Mouse (Mus musculus) limb, embryonic 13.5 days (tissue): ENCODE data around the gene Cftr. TPM values are rescaled to one million over a fixed set of nuclear protein-coding genes. Genes with fewer than 3 reads are reported as not detected.

Experiments
- ATAC-seq: fragments of 200-750 bp; cut with Nextera tagmentation; 2 replicates; pipeline ENCODE4 v1.8.0; 2017; ENCODE audit warnings: low read depth, moderate number of reproducible peaks, moderate TSS enrichment; ENCODE audit not compliant: low FRiP score
- H3K27ac ChIP-seq: fragments of 300-500 bp; sonication (generic); 2 replicates; pipeline ENCODE4 v1.5.1; 2015; ENCODE audit warnings: inconsistent platforms, mild to moderate bottlenecking, moderate library complexity
- H3K27me3 ChIP-seq: fragments of 300-500 bp; sonication (generic); 2 replicates; pipeline ENCODE4 v1.6.1; 2015; ENCODE audit warnings: mild to moderate bottlenecking, inconsistent platforms
- H3K36me3 ChIP-seq: fragments of 300-500 bp; sonication (generic); 2 replicates; pipeline ENCODE4 v1.6.1; 2015; ENCODE audit warnings: inconsistent platforms, mild to moderate bottlenecking, moderate library complexity
- H3K4me1 ChIP-seq: fragments of 300-500 bp; sonication (generic); 2 replicates; pipeline ENCODE4 v1.6.1; 2015; ENCODE audit warnings: inconsistent platforms
- H3K4me2 ChIP-seq: fragments of 300-500 bp; sonication (generic); replicated peaks from 2 replicates; pipeline ENCODE4 v1.6.1; 2015; ENCODE audit warnings: inconsistent platforms, mild to moderate bottlenecking, moderate library complexity
- H3K4me3 ChIP-seq: fragments of 300-500 bp; sonication (generic); 2 replicates; pipeline ENCODE4 v1.5.1; 2015; ENCODE audit warnings: moderate library complexity, mild to moderate bottlenecking, inconsistent platforms
- H3K9ac ChIP-seq: fragments of 300-500 bp; sonication (generic); 2 replicates; pipeline ENCODE4 v1.6.1; 2015; ENCODE audit warnings: mild to moderate bottlenecking, inconsistent platforms
- H3K9me3 ChIP-seq: fragments of 300-500 bp; sonication (generic); 2 replicates; pipeline ENCODE4 v1.6.1; 2016; ENCODE audit warnings: inconsistent platforms
- WGBS: fragments of 180-500 bp; shearing (Covaris S2); methylation state at CpG from one replicate; pipeline ENCODE4 v1.1.7; 2015; 5-methylcytosine and 5-hydroxymethylcytosine counted together
- polyA plus RNA-seq: library from polyadenylated mRNA; unstranded; fragments of >200 nt; fragmentation: Nextera tagmentation; extraction: Ambion mirVana; gene quantifications from 2 replicates; pipeline ENCODE4 v1.2.1, GENCODE M21; 2015

Cftr gene
- polyA plus RNA-seq, 1 experiment from 2014 or later, result 0.45 TPM

DNA sequence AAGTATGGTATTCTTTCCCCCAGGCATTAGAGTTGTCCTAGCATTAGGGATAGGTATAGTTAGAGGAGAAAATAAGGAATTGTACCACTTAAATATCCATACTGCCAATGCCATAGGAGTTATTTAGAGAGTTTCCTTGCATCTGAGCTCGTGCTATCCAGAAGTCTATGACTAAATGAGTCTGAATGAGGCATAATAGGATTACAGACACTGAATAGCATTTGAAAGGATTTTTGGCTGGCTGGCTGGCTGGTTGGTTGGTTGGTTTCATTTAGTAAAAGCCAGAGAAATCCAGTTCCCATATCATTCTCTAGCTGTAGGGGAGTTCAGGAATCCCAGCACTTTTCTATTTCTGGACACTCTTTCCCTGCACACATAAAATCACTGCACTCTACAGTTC, 76.0 kb downstream of the Cftr start:
- no peak for ATAC-seq
- Histone ChIP-seq H3K4me1 (no peaks in the 10 kb centered on the region), H3K4me2 (no peak overlapping the region), H3K27ac (no peak overlapping the region), H3K27me3 (no peaks in the 10 kb centered on the region), H3K36me3 (no peaks in the 10 kb centered on the region), H3K9ac (no peak overlapping the region), H3K9me3 (no peaks in the 10 kb centered on the region), H3K4me3 (no peak overlapping the region)
- WGBS, result 72% methylated on average over 1 of the region's 1 CpGs

DNA sequence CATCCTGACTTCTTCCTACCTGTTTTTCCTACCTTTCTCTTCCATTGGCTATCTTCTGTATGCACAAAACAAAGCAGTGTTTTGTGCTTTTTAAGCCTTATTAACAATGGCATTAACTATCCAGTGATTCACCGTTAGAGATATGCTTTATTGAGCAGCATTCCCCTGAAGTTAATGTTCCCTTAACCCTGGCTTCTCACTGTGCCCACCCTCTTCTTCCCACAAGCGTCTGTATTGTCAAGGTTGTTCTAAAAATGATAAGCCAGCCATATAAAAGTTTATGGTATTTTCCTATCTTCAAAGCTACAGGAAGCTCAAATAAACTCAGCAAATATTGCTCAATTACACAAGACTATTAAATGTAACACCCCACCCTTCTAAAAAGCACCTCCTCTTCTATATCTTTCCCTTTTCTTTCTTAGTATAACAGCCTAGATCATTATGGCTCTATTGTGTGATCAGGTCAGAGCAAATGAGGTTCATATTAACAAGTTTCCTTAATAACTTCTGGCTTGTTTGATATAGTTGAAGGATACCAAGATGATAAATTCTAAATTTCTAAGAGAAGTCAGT, 77.5 kb downstream of the Cftr start:
- WGBS, result 45% methylated on average over 2 of the region's 2 CpGs
- H3K27me3 ChIP-seq, result no peaks in the 10 kb centered on the region
- ATAC-seq, result no peak

GRCm38 (mm10) chr6:18248464-18248863, 78.0 kb downstream of the Cftr start:
- no peaks in the 10 kb centered on the region for H3K27me3 ChIP-seq
- no peak for ATAC-seq
- no peaks in the 10 kb centered on the region for H3K36me3 ChIP-seq
- H3K27ac ChIP-seq, result no peak overlapping the region
- no peak overlapping the region for H3K4me3 ChIP-seq
- no peaks in the 10 kb centered on the region for H3K9me3 ChIP-seq
- WGBS, result 18% methylated on average over 4 of the region's 4 CpGs
- H3K4me1 ChIP-seq, result no peaks in the 10 kb centered on the region
- no peak overlapping the region for H3K4me2 ChIP-seq
- no peak overlapping the region for H3K9ac ChIP-seq

More for the DNA sequence above, 77.5 kb downstream of the Cftr start:
- H3K9me3 ChIP-seq, result no peaks in the 10 kb centered on the region
- H3K9ac ChIP-seq, result no peak overlapping the region
- H3K27ac ChIP-seq, result no peak overlapping the region
- H3K4me1 ChIP-seq, result no peaks in the 10 kb centered on the region
- no peak overlapping the region for H3K4me3 ChIP-seq
- H3K36me3 ChIP-seq, result no peaks in the 10 kb centered on the region
- H3K4me2 ChIP-seq, result no peak overlapping the region

GRCm38 (mm10) chr6:18254586-18254985, 84.1 kb downstream of the Cftr start:
- no peaks in the 10 kb centered on the region for H3K9me3 ChIP-seq
- no peaks in the 10 kb centered on the region for H3K4me1 ChIP-seq
- no peak overlapping the region for H3K4me3 ChIP-seq
- H3K9ac ChIP-seq, result no peak overlapping the region
- no peaks in the 10 kb centered on the region for H3K36me3 ChIP-seq
- WGBS, result 80% methylated on average over 5 of the region's 5 CpGs
- H3K27me3 ChIP-seq, result no peaks in the 10 kb centered on the region
- no peak overlapping the region for H3K4me2 ChIP-seq
- no peak overlapping the region for H3K27ac ChIP-seq
- no peak for ATAC-seq

DNA sequence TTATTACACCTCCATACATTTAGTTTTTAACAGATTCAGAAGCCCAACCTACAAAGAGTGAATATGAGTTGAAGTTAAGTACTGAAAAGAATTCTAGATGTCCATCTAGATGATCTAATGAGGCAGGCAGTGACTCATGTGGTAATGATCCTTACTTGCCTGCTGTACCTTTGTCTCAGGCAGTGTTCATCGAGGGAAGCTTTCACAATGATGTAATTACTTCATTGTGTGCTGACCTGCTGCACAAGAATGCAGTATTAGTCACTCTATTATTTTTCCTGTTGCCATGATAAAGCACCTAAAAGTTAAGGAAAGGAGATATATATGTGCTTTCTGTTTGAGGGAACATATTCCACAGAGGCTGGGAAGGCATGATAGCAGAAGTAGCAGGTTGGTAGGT, 100.5 kb downstream of the Cftr start:
- Histone ChIP-seq H3K4me2 (no peak overlapping the region), H3K9ac (no peak overlapping the region), H3K4me1 (no peaks in the 10 kb centered on the region), H3K36me3 (no peaks in the 10 kb centered on the region), H3K27ac (no peak overlapping the region), H3K9me3 (no peaks in the 10 kb centered on the region), H3K4me3 (no peak overlapping the region), H3K27me3 (no peaks in the 10 kb centered on the region)
- 30% methylated on average over 1 of the region's 1 CpGs for WGBS
- ATAC-seq, result no peak

- no peaks in the 10 kb centered on the region for H3K9me3 ChIP-seq
- H3K4me1 ChIP-seq, result 0 out of 2 replicates have a peak, but pooled peaks cover 5% of the 10 kb centered on the region
- no peaks in the 10 kb centered on the region for H3K36me3 ChIP-seq
- no peak overlapping the region for H3K9ac ChIP-seq
- H3K4me3 ChIP-seq, result no peak overlapping the region
- H3K4me2 ChIP-seq, result no peak overlapping the region
- no peak overlapping the region for H3K27ac ChIP-seq
- no peaks in the 10 kb centered on the region for H3K27me3 ChIP-seq
- WGBS, result 80% methylated on average over 2 of the region's 2 CpGs
- no peak for ATAC-seq
These were observed 130.3 kb downstream of the Cftr start for GRCm38 (mm10) chr6:18300781-18301180.

DNA sequence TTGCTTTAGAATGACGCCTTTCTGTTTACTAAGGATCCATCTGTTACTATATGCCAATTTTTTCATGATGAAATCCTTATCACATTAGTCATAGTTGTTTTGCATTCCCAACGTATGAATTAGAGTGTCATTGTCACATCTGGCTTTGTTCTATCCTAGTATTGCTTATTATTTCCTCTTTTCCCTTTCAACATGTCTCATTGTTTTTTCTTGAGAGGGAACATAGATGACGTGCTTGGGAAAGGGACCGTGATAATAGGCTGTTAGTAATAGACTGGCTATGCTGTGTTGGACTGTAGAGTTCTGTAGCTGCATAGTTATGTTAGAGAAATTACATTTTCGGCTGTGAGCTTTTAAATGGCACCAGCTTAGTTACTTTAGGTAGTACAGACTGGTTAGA, 131.6 kb downstream of the Cftr start:
- WGBS, result 84% methylated on average over 5 of the region's 5 CpGs
- H3K4me2 ChIP-seq, result no peak overlapping the region
- no peaks in the 10 kb centered on the region for H3K27me3 ChIP-seq
- no peaks in the 10 kb centered on the region for H3K9me3 ChIP-seq
- H3K4me3 ChIP-seq, result no peak overlapping the region
- H3K9ac ChIP-seq, result no peak overlapping the region
- ATAC-seq, result no peak
- no peaks in the 10 kb centered on the region for H3K36me3 ChIP-seq
- no peak overlapping the region for H3K27ac ChIP-seq
- 0 out of 2 replicates have a peak, but pooled peaks cover 5% of the 10 kb centered on the region for H3K4me1 ChIP-seq

- no peaks in the 10 kb centered on the region for H3K36me3 ChIP-seq
- H3K27me3 ChIP-seq, result no peaks in the 10 kb centered on the region
- no peak overlapping the region for H3K4me2 ChIP-seq
- H3K4me1 ChIP-seq, result 0 out of 2 replicates have a peak, but pooled peaks cover 5% of the 10 kb centered on the region
- no peak overlapping the region for H3K9ac ChIP-seq
- no peak for ATAC-seq
- H3K9me3 ChIP-seq, result no peaks in the 10 kb centered on the region
- H3K27ac ChIP-seq, result no peak overlapping the region
- WGBS, result 23% methylated on average over 3 of the region's 3 CpGs
- H3K4me3 ChIP-seq, result no peak overlapping the region
These were observed 132.7 kb downstream of the Cftr start for GRCm38 (mm10) chr6:18303228-18303627.

GRCm38 (mm10) chr6:18305130-18305529, 134.6 kb downstream of the Cftr start:
- H3K4me2 ChIP-seq, result no peak overlapping the region

GRCm38 (mm10) chr6:18310983-18311382, 140.5 kb downstream of the Cftr start:
- no peak overlapping the region for H3K27ac ChIP-seq
- no peak overlapping the region for H3K9ac ChIP-seq
- H3K27me3 ChIP-seq, result no peaks in the 10 kb centered on the region
- H3K4me3 ChIP-seq, result no peak overlapping the region
- H3K9me3 ChIP-seq, result no peaks in the 10 kb centered on the region
- WGBS, result 34% methylated on average over 2 of the region's 2 CpGs
- no peaks in the 10 kb centered on the region for H3K36me3 ChIP-seq
- no peak for ATAC-seq
- no peaks in the 10 kb centered on the region for H3K4me1 ChIP-seq
- H3K4me2 ChIP-seq, result no peak overlapping the region

More at GRCm38 (mm10) chr6:18305130-18305529, 134.6 kb downstream of the Cftr start:
- Histone ChIP-seq H3K27me3 (no peaks in the 10 kb centered on the region), H3K9me3 (no peaks in the 10 kb centered on the region), H3K4me3 (no peak overlapping the region), H3K4me1 (0 out of 2 replicates have a peak, but pooled peaks cover 5% of the 10 kb centered on the region), H3K36me3 (no peaks in the 10 kb centered on the region), H3K27ac (no peak overlapping the region), H3K9ac (no peak overlapping the region)
- 83% methylated on average over 4 of the region's 4 CpGs for WGBS
- no peak for ATAC-seq

GRCm38 (mm10) chr6:18314365-18314943, 144.0 kb downstream of the Cftr start:
- no peak overlapping the region for H3K9ac ChIP-seq
- no peaks in the 10 kb centered on the region for H3K36me3 ChIP-seq
- no peaks in the 10 kb centered on the region for H3K9me3 ChIP-seq
- no peaks in the 10 kb centered on the region; the same call in 1 of the 2 replicates for H3K4me1 ChIP-seq
- ATAC-seq, result no peak
- no peak overlapping the region for H3K4me3 ChIP-seq
- no peaks in the 10 kb centered on the region for H3K27me3 ChIP-seq
- 74% methylated on average over 3 of the region's 3 CpGs for WGBS
- H3K27ac ChIP-seq, result no peak overlapping the region
- no peak overlapping the region for H3K4me2 ChIP-seq

GRCm38 (mm10) chr6:18322950-18323349, 152.5 kb downstream of the Cftr start:
- Histone ChIP-seq H3K9ac (no peak overlapping the region), H3K36me3 (no peaks in the 10 kb centered on the region), H3K27me3 (no peaks in the 10 kb centered on the region), H3K4me2 (no peak overlapping the region), H3K9me3 (no peaks in the 10 kb centered on the region), H3K4me3 (no peak overlapping the region), H3K4me1 (no peaks in the 10 kb centered on the region; the same call in 1 of the 2 replicates), H3K27ac (no peak overlapping the region)
- WGBS, result 91% methylated on average over 1 of the region's 1 CpGs
- no peak for ATAC-seq

DNA sequence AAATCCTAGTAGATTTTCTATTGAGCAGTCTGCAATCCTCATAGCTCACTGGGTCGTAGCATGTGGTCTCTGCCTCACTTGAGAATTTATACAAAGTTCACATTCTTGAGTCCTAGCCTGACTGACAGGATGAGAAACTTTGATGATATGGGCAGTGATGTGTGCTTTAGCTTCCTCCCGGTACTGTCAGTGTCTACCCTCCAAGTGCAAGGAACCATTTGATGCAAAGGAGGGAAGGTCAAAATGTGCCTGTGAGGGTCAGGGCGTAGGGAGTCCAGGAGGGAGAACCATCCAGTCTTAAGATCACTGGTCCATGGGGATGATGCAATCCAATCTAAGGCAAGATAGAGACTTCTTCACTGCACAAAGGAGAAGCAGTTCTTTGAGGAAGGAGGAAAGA, 164.9 kb downstream of the Cftr start:
- no peaks in the 10 kb centered on the region for H3K27me3 ChIP-seq
- H3K4me3 ChIP-seq, result no peak overlapping the region
- H3K9ac ChIP-seq, result no peak overlapping the region
- no peaks in the 10 kb centered on the region for H3K4me1 ChIP-seq
- 83% methylated on average over 3 of the region's 3 CpGs for WGBS
- H3K27ac ChIP-seq, result no peak overlapping the region
- no peak for ATAC-seq
- H3K4me2 ChIP-seq, result no peak overlapping the region
- H3K9me3 ChIP-seq, result no peaks in the 10 kb centered on the region
- H3K36me3 ChIP-seq, result no peaks in the 10 kb centered on the region
